Mouse (Mus musculus) cerebellum, postnatal 25 days (tissue): ENCODE measurements around the gene Anks1.

Source experiments
- DNase-seq, 2 experiments: peaks; one replicate each; pipeline ENCODE4 v3.0.0; 2021; ENCODE audit warnings: mixed read lengths in 2 of 2

The Anks1 gene

GRCm38 (mm10) chr17:28100669-28101068 is 191.6 kb downstream of the Anks1 start:
- DNase-seq: no peak

GRCm38 (mm10) chr17:28101284-28101887 is 192.3 kb downstream of the Anks1 start:
- no peak for DNase-seq

DNA sequence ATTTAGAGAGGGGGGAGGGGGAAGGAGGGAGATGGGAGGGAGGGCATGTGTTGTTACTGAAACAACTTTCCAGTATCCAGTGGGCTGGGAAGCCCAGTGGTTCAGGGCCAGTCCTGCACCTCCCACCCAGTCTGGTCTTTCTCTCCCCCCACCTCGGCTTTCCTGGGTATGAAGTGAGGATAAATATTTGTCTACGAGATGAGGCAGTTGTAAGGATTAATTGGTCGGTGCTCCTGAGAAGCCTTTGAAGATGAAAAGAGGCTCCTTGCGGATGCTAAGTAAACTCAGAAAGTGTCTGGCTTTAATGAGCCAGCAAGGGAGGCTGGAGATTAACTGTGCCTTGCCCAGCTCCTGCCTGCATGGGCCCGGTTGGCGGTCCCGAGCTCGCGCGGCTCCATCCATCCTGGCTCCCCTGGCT is 192.8 kb downstream of the Anks1 start:
- DNase-seq: no peak

GRCm38 (mm10) chr17:28104416-28104815 is 195.3 kb downstream of the Anks1 start:
- DNase-seq: no peak

DNA sequence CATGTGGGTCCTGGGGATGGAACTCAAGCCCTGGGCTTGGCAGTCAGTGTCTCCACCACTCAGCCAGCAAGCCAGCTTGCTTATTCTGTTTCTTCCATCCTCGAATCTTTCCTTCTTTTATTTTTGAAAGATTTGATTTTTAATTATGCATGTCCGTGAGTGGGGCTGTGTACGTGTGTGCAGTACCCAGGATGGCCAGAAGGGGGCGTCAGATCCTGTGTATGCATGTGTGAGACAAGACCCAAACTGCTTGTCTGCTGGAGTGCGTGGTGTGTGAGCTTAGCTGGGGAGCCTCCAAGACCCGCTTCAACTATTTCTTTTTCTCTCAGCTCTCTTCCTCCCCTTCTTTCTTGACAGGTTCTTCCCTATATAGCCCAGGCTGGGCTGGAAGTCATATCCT is 197.2 kb downstream of the Anks1 start:
- no peak for DNase-seq

DNA sequence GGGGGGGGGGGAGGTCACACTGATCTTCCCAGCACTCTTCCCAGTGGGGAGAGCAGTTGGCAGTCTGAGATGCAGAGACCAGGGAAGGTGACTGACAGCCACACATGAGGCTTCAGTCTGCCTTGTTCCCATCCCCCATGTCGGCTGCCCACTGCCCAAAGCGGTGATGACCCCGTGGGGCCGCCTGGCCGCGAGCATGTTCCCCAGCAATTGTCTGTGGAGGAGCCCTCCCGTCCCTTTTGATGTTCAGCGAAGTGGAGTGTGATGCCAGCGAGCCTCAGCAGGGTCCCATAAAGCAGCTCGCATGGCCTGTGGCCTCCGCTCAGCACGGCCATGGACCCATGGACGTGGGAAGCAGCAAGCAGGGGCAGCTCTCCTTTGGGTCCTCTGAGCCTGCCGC is 198.2 kb downstream of the Anks1 start:
- no peak for DNase-seq

DNA sequence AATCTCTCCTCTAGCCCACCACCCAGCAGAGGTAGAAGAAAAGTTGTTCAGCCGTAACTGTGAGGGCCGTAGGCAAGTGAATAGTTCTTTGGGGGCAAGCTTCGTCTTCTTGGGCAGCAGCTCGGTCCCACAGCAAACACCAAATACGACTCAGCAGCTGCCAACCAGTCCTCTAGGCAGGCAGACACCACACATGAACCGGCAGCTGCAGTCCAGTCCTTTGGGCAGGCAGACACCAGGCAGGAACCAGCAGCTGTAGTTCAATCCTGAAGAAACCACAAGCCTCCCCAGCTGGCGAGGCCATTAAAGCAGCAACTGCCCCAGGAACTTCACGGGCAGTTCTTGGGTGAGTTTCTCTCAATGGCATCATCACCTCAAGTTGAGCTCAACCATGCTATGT is 203.2 kb downstream of the Anks1 start:
- DNase-seq: no peak
